Mouse (Mus musculus) embryonic stem cell, embryonic (primary cell): ENCODE data around the gene Tdgf1.

ENCODE experiments used
- CTCF ChIA-PET, 4 experiments: fragments of 300-600 bp in 2 of 4; fragments of 350-600 bp in 2 of 4; sonication (Branson Sonifier 250); formaldehyde crosslinking; loops; one replicate each; lab custom pipeline; 2022; ENCODE audit warnings: inconsistent platforms in 2 of 4; lab: Charles Lee
- POLR2A ChIA-PET, 4 experiments: fragments of 300-600 bp in 2 of 4; fragments of 350-600 bp in 2 of 4; sonication (Branson Sonifier 250); formaldehyde crosslinking; loops; one replicate each; lab custom pipeline; 2022; ENCODE audit warnings: antibody characterized with exemption in 4 of 4, inconsistent platforms in 1 of 4; lab: Charles Lee

Gene Tdgf1

GRCm38 (mm10) chr9:110946548-110947044 lies 638 bp upstream of the Tdgf1 start:
- ChIA-PET CTCF (interaction anchor here in 3 of 4 experiments (1.0 to 7.5 kb wide), 10 partner anchors 8 to 301 kb away, joined by 3 to 49 read pairs (median 5); no protein-coding TSS in a partner anchor), POLR2A (interaction anchor here (0.5 to 19.7 kb wide), 67 partner anchors 8 to 1074 kb away, joined by 3 to 497 read pairs (median 6); partner anchors contain the start of genes Epm2aip1 (in 2 of the 4), Lrrc2 (in 2 of the 4), Mlh1 (in 2 of the 4) and Als2cl (in 1 of the 4))

DNA sequence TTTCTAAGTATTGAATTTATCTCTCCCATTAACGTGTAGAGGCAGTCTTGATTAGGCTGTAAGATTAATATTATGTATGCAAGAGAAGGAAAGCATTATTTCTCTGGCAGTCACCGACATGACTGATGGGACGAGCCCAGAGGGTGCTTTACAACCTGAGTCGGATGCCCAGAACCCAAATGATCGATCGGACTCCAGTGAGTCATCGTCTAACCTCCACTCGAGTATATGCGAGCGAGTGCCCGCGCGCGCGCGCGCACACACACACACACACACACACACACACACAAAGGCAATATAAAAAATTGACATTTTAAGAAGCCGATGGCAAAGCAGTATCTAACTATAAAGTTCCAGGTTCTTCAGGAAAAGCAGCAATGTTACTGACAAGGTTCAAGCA lies 615 bp downstream of the Tdgf1 start:
- ChIA-PET CTCF (interaction anchor here in 3 of 4 experiments (0.6 to 7.5 kb wide), 7 partner anchors 9 to 164 kb away, joined by 3 to 49 read pairs (median 10); no protein-coding TSS in a partner anchor), POLR2A (interaction anchor here (0.7 to 19.7 kb wide), 30 partner anchors 7 to 814 kb away, joined by 3 to 497 read pairs (median 7); partner anchors contain the start of genes Lrrc2 (in 2 of the 4), Als2cl (in 1 of the 4), Epm2aip1 (in 1 of the 4) and Mlh1 (in 1 of the 4))

DNA sequence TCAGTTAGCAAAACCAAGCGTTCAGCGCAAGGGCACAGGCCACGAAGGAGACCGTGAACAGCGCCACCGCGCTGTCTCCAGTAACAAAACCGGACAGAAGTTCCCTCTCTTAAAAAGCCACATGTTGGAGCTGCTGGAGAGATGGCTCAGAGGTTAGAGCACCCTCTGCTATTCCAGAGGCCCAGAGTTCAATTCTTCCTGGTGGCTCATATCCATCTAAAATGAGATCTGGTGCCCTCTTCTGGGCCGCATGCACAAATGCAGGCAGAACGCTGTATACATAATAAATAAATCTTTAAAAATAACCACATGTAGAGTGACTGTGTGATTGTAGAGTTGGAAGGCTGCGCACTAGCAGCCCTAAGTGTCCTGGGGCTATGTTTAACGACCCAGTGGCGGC lies 1.7 kb downstream of the Tdgf1 start:
- ChIA-PET POLR2A (interaction anchor here (0.7 to 19.7 kb wide), 18 partner anchors 9 to 327 kb away, joined by 3 to 497 read pairs (median 4); partner anchors contain the start of genes Lrrc2 (in 2 of the 4), Epm2aip1 (in 1 of the 4) and Mlh1 (in 1 of the 4)), CTCF (interaction anchor here (0.6 to 7.5 kb wide), 16 partner anchors 10 to 163 kb away, joined by 3 to 49 read pairs (median 5); no protein-coding TSS in a partner anchor)

DNA sequence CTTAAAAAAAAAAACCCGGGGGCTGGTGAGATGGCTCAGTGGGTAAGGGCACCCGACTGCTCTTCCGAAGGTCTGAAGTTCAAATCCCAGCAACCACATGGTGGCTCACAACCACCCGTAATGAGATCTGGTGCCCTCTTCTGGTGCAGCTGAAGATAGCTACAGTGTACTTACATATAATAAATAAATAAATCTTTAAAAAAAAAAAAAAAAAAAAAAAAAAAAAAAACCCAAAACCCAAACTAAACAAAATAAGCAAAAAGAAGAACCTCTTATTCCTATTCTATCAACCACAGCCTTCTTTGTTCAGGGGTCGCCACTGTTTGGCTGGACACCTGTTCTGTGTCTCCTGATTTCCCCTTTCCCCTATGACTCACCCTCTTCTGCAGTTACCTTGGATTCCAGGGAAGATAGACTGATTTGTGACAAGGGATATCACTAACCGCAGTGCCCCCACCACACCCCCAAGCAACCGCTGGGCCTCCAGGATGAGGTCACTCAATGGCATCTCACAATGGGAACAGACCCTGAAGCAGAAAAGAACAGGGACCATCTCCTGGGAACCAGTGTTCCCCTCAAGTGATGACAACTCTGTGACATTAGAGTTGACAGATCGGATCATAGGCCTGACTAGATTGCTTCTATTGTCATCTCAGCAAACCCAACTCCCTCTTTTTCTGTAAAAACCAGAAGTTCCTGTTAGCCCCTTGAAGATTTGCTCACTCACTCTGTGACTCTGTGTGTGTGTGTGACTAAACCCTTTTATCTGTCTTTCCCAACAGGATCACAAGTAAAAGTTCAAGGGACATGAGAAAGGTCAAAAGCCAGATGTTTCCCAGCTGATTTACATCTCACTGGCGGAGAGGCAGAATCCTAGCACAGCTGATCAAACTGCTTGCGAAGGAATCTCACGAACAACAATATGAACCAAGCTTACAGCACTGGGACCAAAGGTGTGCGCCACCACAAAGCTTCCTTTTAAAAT lies 8.2 kb downstream of the Tdgf1 start:
- ChIA-PET POLR2A (interaction anchor here (0.6 to 19.7 kb wide), 26 partner anchors 8 to 588 kb away, joined by 3 to 497 read pairs (median 6); partner anchors contain the start of genes Lrrc2 (in 2 of the 4), Tdgf1 (in 2 of the 4), Als2cl (in 1 of the 4) and Tmie (in 1 of the 4)), CTCF (interaction anchor here (0.6 to 2.6 kb wide), 17 partner anchors 10 to 293 kb away, joined by 3 to 12 read pairs (median 4); no protein-coding TSS in a partner anchor)

GRCm38 (mm10) chr9:110935941-110936340 lies 10.0 kb downstream of the Tdgf1 start:
- POLR2A ChIA-PET: interaction anchor here (0.7 to 5.0 kb wide), 14 partner anchors 8 to 52 kb away, joined by 3 to 28 read pairs (median 4); partner anchors contain the start of gene Tdgf1 (in 1 of the 4)
- CTCF ChIA-PET: interaction anchor here in 3 of 4 experiments (1.1 to 2.6 kb wide), 3 partner anchors 13 to 61 kb away, joined by 3 to 8 read pairs (median 3); no protein-coding TSS in a partner anchor

DNA sequence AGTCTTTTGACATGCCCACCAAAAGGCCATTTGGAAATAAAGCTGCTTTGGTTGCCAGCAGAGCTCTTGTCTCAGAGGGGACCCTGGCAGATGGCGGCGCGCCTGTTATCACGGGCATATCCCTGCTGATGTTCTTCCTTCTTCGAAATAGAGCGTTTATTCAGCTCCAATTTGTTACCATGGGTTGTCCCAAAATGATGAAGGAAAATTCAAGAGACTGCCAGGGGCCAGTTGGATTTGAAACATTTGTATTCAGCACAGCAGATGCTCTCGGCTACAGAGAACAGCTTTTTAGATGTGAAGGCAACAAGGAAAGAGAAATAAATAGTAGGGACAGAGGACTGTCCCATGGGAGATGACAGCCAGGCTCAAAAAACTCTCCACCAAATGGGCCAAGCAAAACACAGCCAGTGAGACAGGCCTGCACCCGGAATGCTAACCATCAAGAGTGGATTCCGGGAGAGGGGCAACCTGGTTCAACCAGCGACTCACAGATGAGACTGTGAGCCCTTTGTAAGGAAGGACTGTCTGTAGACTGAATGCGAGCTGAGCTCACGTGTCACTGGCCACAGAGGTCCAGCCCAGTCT lies 12.0 kb downstream of the Tdgf1 start:
- CTCF ChIA-PET: interaction anchor here in 2 of 4 experiments (0.6 to 1.0 kb wide), 2 partner anchors 11 to 12 kb away, joined by 3 read pairs; no protein-coding TSS in a partner anchor
- POLR2A ChIA-PET: interaction anchor here in 3 of 4 experiments (0.6 to 5.6 kb wide), 15 partner anchors 10 to 138 kb away, joined by 3 to 24 read pairs (median 3); partner anchors contain the start of gene Tdgf1 (in 2 of the 3)

- CTCF ChIA-PET: interaction anchor here in 2 of 4 experiments (1.9 to 3.0 kb wide), 3 partner anchors 9 to 12 kb away, joined by 6 to 19 read pairs (median 14); no protein-coding TSS in a partner anchor
- POLR2A ChIA-PET: interaction anchor here in 3 of 4 experiments (0.8 to 5.6 kb wide), 16 partner anchors 8 to 66 kb away, joined by 3 to 24 read pairs (median 6); partner anchors contain the start of genes Tdgf1 (in 2 of the 3), Als2cl (in 1 of the 3), Fam240a (in 1 of the 3) and Tmie (in 1 of the 3)
Observed at GRCm38 (mm10) chr9:110931573-110931972, 14.4 kb downstream of the Tdgf1 start.

GRCm38 (mm10) chr9:110922759-110923158 lies 23.2 kb downstream of the Tdgf1 start:
- ChIA-PET POLR2A (interaction anchor here in 3 of 4 experiments (0.5 to 4.5 kb wide), 39 partner anchors 8 to 1024 kb away, joined by 3 to 28 read pairs (median 4); partner anchors contain the start of genes Tmie (in 2 of the 3), Als2cl (in 1 of the 3), Epm2aip1 (in 1 of the 3) and Lrrc2 (in 1 of the 3)), CTCF (interaction anchor here (0.5 to 3.6 kb wide), 109 partner anchors 8 to 514 kb away, joined by 3 to 49 read pairs (median 4); partner anchors contain the start of genes Lrrc2 (in 2 of the 4), Tdgf1 (in 2 of the 4), Als2cl (in 1 of the 4) and Tmie (in 1 of the 4))

- ChIA-PET POLR2A (no interaction called here), CTCF (interaction anchor here in 2 of 4 experiments (0.7 to 3.6 kb wide), 4 partner anchors 23 to 137 kb away, joined by 3 to 41 read pairs (median 3); no protein-coding TSS in a partner anchor)
Observed at GRCm38 (mm10) chr9:110920665-110921419, 25.1 kb downstream of the Tdgf1 start.

GRCm38 (mm10) chr9:110916786-110917185 lies 29.2 kb downstream of the Tdgf1 start, which contains the start of gene Fam240a:
Gene Fam240a (minus strand): TSS chr9:110916861.
- ChIA-PET CTCF (interaction anchor here in 3 of 4 experiments (0.9 to 1.5 kb wide), 4 partner anchors 24 to 81 kb away, joined by 3 to 5 read pairs (median 4); partner anchors contain the start of genes Als2cl (in 1 of the 3) and Tmie (in 1 of the 3)), POLR2A (interaction anchor here in 2 of 4 experiments (1.0 to 1.8 kb wide), 2 partner anchors 15 to 29 kb away, joined by 3 to 5 read pairs; partner anchors contain the start of gene Tdgf1 (in 1 of the 2))

GRCm38 (mm10) chr9:110915466-110915865 lies 30.5 kb downstream of the Tdgf1 start:
- CTCF ChIA-PET: no interaction called here
- POLR2A ChIA-PET: interaction anchor here in 2 of 4 experiments (0.7 to 1.2 kb wide), 3 partner anchors 24 to 393 kb away, joined by 3 read pairs; no protein-coding TSS in a partner anchor

DNA sequence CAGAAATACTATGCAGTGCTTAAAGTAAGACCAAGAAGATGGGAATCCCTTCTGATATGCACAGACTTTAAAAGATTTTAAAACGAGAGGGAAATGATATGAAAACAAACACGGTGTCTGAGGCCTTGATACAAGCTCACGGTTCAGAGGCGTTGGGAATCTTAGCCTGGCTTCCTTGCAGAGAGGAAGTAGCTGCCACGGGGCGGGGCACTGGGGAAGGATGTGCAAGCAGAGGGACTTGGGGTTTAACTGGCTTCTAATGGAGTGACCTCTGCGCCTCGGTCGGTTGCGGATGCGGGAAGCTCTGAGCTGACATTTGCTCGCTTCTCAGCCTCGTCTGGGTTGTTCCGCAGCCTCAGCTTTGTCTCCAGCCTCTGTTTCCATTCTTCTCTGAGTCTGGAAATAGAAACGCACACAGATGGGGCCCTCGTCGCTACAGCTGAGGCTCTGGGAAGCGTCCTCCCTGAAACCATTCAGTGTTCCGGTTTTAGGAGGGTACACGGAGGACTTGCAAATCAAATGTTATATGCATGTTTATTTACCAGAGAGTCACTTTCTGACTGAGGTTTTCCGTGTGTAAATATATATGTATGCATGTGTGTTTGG lies 31.2 kb downstream of the Tdgf1 start:
- POLR2A ChIA-PET: interaction anchor here in 3 of 4 experiments (0.6 to 1.3 kb wide), 7 partner anchors 8 to 249 kb away, joined by 3 to 4 read pairs (median 3); partner anchors contain the start of gene Tdgf1 (in 1 of the 3)
- CTCF ChIA-PET: interaction anchor here in 3 of 4 experiments (0.7 to 1.5 kb wide), 5 partner anchors 8 to 25 kb away, joined by 3 to 8 read pairs (median 4); no protein-coding TSS in a partner anchor

DNA sequence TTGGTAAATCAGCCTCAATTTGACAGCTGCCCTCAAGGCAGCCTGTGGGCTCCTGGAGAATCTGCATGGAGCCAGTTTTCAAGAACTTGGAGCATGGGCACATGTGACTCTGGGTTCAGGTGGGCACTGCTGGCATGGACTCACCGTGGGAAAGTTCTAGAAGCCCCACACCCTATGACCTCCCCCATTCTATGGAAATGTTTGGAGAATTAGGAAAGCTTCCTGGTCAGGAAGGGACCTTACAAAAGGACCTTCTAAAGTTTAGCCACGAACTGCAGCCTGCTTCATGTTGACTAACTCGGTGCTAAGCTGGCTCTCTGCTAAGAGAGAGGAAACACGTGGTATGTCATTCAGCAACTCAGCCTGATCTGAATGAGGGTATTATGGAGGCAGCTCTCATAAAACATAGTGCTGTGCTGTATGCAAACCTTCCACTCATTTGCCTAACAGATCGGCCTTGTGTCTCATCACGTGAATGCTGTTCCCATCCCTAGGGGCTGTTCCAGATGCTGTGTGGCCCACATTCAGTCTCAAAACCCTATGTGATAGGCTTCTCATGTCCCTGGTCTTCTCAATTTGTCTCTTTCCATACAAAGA lies 36.5 kb downstream of the Tdgf1 start:
- ChIA-PET POLR2A (interaction anchor here in 2 of 4 experiments (0.6 kb wide), 2 partner anchors 30 to 388 kb away, joined by 3 read pairs; partner anchors contain the start of genes Als2cl (in 1 of the 2) and Tmie (in 1 of the 2)), CTCF (interaction anchor here in 3 of 4 experiments (0.9 to 2.9 kb wide), 5 partner anchors 13 to 87 kb away, joined by 3 to 12 read pairs (median 4); partner anchors contain the start of gene Tmie (in 1 of the 3))

DNA sequence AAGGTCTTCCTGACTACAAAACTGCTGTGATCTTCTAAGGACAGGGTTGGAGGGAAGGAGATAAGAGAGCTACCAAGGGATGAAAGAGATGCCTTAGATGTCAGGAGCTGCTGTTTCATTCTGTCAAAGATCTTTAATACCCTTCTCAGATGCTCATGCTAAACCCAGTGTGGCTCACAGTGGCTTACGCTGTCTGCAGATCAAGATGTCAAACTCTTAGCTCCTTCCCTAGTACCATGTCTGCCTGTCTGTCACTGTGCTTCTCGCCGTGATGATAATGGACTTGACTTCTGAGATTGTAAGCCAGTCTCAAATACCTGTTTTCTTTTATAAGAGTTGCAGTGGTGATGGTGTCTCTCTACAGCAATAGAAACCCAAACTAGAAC lies 37.3 kb downstream of the Tdgf1 start:
- ChIA-PET POLR2A (interaction anchor here in 1 of 4 experiments (0.6 kb wide), 1 partner anchor 389 kb away, joined by 3 read pairs; no protein-coding TSS in a partner anchor), CTCF (interaction anchor here in 1 of 4 experiments (1.5 kb wide), 1 partner anchor 14 kb away, joined by 5 read pairs; no protein-coding TSS in a partner anchor)
